Mouse (Mus musculus): ENCODE data around the gene Leng1.

The Leng1 gene

DNA sequence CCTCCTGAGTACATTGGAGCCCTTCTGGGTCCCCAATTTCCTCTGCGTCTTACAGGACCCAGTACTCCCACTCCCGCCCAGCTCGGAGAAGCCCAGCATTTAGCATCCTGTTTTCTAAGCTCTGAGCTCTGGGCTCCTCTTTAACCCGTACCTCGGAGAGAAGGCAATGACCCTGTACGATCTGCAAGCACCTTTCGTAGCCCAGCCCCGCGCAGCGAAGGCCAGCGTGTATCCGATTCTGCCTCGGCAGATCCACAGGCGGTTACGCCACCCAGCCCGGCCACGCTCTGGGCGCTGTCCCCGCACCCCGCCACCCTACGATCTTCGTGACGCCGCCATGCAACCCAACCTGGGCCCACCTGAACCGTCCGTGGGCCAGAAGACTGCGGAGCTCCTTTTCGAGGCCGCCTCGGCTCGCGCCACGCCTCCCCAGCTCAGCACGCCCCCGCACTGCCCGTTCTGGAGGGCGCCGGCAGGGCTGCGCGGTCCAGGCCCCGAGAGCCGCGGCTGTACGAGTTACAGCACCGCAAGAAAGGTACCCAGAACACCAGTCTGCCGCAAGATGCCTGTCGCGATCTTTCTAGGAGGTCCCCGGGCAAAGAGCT, 26.8 kb upstream of the Leng1 start, which contains the start of gene Tsen34:
TSS of gene Tsen34 (plus strand) at position 482 of the 605 bp plus-strand sequence.
- no peak for DNase-seq (ENCODE audit: low read depth in 1 of 2, low spot score in 2 of 2)

- DNase-seq (ENCODE audit: low read depth in 1 of 2, low spot score in 2 of 2), result no peak
Measured at GRCm38 (mm10) chr7:3691919-3692318, 26.3 kb upstream of the Leng1 start.

- DNase-seq (ENCODE audit: low read depth in 1 of 2, low spot score in 2 of 2), result no peak
Measured at GRCm38 (mm10) chr7:3685400-3686187, 20.0 kb upstream of the Leng1 start.

DNA sequence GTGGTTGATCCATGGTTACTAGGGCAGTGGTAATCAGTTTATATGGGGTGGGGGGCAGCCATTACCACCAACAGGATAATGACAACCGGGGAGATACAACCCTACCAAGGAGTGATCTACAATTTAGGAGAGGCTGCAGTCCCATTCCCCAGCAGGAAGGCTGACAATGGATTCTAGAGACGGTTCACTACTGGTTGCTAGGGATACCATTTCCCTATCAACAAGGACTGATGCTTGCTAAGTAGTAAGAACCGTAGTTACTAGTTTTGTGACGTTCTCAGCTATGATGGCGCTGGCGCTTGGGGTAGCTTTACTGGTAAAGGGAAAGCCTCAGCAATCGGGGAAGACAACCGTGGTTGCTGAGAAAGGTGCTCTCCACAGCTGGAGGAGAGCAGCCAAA, 19.1 kb upstream of the Leng1 start:
- no peak for DNase-seq (ENCODE audit: low read depth in 1 of 2, low spot score in 2 of 2)

DNA sequence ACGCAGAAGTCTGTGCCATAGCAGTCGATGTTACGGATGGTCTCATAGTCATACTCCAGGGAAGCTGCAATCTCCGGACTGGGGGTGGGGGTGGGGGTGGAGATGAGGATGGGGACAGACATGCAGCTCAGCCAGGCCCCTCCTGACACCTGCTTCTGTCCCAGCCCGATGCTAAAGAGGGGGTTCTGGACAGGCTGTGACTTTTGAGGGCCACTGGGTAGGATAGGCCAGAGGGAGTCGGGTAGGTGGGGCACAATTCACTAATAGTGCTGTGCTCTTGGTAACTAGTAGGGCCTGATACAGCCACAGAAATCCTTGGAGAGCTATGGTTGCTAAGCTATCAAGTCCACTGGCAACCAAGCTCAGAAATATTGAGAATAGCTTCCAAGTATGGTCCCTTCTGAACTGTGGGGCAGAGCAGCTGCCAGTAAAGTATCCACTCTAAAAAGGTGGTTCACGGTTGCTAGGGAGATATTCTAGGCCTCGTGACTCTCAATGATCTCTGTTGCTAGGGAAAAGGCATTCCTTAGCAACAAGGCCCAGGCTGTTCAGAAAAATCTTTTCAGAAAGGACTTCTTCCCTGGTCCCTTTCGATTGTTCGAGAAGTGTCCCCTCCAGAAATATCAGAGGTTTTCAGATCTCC, 18.4 kb upstream of the Leng1 start:
- DNase-seq (ENCODE audit: low read depth in 1 of 2, low spot score in 2 of 2), result no peak

GRCm38 (mm10) chr7:3677342-3677741, 11.7 kb upstream of the Leng1 start, which contains the start of gene Tmc4:
Gene Tmc4 (minus strand): TSS chr7:3677553.
- DNase-seq (ENCODE audit: low read depth in 1 of 2, low spot score in 2 of 2), result no peak

GRCm38 (mm10) chr7:3676371-3676770, 10.7 kb upstream of the Leng1 start:
- no peak for DNase-seq (ENCODE audit: low read depth in 1 of 2, low spot score in 2 of 2)

GRCm38 (mm10) chr7:3675228-3675548, 9.5 kb upstream of the Leng1 start:
- DNase-seq (ENCODE audit: low read depth in 1 of 2, low spot score in 2 of 2), result no peak

GRCm38 (mm10) chr7:3674507-3675227, 9.0 kb upstream of the Leng1 start:
- peak; percentile 52 to 65 for DNase-seq (ENCODE audit: low read depth in 1 of 2, low spot score in 2 of 2)

DNA sequence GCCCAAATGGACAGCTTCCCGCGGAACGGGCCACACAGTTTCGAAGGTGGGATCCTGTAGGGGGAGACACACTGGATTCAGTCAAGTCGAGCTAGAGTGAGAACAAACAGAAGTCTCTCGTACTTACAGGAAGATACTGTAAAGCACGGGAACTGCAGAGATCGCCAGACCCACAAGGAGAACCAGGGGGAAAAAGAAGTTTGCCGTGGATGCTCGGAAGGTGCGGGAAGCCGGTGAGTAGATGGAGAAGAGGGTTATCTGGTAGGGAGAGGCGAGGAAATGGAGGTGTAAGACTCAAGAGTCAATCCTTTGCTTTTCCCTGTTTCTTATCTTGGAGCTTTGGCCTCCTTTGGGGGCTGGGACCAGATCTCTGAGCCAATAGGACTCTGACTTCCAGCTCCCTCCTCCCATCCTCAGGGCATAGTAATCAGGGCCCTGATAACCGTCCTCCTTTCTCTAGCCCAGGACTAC, 1.3 kb upstream of the Leng1 start:
- no peak for DNase-seq (ENCODE audit: low read depth in 1 of 2, low spot score in 2 of 2)

DNA sequence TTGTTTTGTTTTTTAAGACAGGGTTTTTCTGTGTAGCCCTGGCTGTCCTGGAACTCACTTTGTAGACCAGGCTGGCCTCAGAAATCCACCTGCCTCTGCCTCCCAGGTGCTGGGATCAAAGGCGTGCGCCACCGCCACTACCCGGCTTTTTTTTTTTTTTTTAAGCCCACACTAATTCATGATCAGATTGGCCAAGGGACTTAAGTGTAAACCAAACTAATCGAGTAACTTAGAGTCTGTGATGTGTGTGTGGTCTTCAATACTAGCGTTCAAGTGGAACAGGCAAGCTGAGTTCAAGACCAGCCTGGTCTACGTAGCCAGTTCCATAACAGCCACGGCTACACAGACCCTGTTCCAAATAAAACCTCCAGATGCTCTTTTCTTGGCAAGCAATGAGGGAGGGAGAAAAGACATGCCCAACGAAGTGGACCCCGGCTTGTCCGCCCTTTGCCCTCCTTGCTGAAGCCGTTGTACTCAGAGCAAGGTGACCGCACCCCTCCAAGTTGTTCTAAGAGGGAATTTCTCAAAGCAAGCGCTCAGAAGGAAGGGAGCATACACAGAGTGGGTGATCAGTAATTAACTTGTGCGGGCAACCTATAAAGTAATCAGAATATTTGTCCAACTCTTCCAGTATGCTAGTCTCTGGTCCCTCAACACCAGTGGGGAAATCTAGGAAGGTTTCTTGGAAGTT, 971 bp downstream of the Leng1 start:
- DNase-seq (ENCODE audit: low read depth in 1 of 2, low spot score in 2 of 2), result no peak

- no peak for DNase-seq (ENCODE audit: low read depth in 1 of 2, low spot score in 2 of 2)
Measured at GRCm38 (mm10) chr7:3658578-3658977, 7.1 kb downstream of the Leng1 start.

- no peak for DNase-seq (ENCODE audit: low read depth in 1 of 2, low spot score in 2 of 2)
Measured at GRCm38 (mm10) chr7:3656966-3657365, 8.7 kb downstream of the Leng1 start.

GRCm38 (mm10) chr7:3646641-3647040, 19.0 kb downstream of the Leng1 start:
- DNase-seq (ENCODE audit: low read depth in 1 of 2, low spot score in 2 of 2), result no peak

DNA sequence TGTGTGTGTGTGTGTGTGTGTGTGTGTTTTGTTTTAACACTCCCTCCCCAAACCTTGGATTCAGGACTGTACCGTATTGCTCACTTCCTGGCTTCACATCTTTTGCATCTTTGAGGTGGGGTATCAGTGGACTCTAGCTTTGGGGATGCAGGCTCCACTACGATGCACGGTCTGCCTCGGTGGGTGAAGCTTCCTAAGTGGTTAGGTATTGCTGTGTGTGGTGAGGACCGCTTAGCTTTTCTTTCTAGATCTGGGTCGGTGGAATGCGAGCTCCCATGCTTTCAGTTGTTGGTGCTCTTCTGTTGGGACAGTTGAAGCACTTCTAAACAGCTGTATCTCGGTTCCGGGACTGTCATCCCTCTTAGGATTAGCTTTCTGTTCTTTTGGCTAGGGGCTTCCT, 19.5 kb downstream of the Leng1 start:
- DNase-seq (ENCODE audit: low read depth in 1 of 2, low spot score in 2 of 2), result no peak

DNA sequence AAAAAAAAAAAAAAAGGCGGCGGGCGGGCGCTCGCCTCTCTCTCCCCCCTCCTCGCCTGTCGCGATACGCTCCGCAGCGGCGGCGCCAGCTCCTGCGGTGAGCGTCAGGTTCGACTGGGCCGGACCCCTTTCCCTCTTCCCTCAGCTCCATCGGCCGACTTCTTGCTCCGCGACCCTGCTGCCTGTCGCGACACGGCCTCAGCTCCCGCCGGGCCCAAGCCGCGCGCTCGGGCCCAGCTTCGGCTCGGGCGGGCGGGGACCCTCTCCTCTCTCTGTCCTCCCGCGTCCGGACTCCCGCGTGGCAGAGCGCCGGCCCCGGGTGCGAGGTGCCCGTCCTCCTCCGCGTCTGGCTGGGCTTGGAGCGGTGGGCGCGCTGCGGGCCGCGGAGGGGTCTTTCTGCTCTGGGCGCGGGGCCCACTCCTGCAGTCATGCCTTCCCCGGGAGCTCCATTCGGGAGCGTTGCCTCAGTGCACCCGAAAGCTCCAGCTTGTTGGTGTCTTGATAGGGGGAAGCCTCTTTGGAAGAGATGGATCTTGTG, 20.1 kb downstream of the Leng1 start:
- no peak for DNase-seq (ENCODE audit: low read depth in 1 of 2, low spot score in 2 of 2)

- peak; percentile 97 to 98 for DNase-seq (ENCODE audit: low read depth in 1 of 2, low spot score in 2 of 2)
Measured at GRCm38 (mm10) chr7:3644672-3645487, 20.8 kb downstream of the Leng1 start, which contains the start of gene Cnot3. Gene Cnot3 (plus strand): TSS chr7:3645268.

DNA sequence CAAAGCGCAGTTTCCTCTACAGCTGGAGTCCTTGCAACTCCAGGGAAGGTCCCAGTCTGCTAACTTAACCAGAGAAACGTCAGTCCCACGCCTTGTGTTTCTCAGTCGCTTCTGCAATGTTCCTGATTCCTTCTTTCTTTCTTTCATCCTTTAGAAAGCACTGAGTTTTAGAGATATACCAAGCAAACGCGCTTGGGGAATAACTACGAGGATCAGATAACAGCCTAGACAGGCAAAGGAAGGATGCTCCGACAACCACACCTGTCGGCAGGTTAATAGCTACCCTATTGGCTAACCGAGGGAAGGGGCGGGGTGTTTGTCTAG, 21.3 kb downstream of the Leng1 start:
- no peak for DNase-seq (ENCODE audit: low read depth in 1 of 2, low spot score in 2 of 2)

- DNase-seq (ENCODE audit: low read depth in 1 of 2, low spot score in 2 of 2), result no peak
Measured at GRCm38 (mm10) chr7:3643843-3644242, 21.8 kb downstream of the Leng1 start.

DNA sequence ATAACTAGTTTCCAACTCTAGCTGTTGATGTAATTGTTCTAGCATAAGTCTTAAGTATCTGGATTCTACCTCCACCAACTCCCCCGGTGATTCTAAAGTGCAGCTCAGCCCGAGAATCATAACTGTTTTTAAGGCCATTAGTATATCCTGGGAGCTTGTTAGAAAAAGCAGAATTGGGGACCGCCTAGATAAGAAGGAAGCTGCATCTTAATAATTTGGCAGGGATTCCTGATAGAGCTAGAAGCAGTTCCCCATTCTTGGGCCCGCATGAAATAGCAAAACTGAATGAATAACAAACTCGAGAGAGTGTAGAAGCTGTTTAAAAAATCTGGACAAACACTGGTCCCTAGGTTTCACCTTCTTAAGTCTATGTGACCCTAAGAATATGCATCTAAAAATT, 22.2 kb downstream of the Leng1 start:
- DNase-seq (ENCODE audit: low read depth in 1 of 2, low spot score in 2 of 2), result no peak

Data from monocyte, adult 2 months (primary cell).